Mouse (Mus musculus) kidney, postnatal 10 days (tissue): ENCODE results near the gene Irf4.

Experiments used
- DNase-seq: peaks from one replicate; pipeline ENCODE4 v3.0.0; 2021; ENCODE audit warnings: mixed read lengths

The Irf4 gene

GRCm38 (mm10) chr13:30814256-30814655, 65.2 kb downstream of the Irf4 start:
- no peak for DNase-seq
